Comparison of ENCODE assay signal across 9 mouse cellular contexts in genomic region chr14:104610378-104610777, GRCm38 (mm10).
DNase-seq lines count a peak whose midpoint lies in the region; ATAC-seq and TF ChIP-seq lines count a peak whose summit lies in the region.
"Had no signal": no experiment of that assay in that cellular context is flagged by ENCODE, and none has a peak within 500 bp of the region (broad histone marks: within the 10 kb centered on the region; RNA-seq: fewer than 3 reads in every experiment).

No protein-coding gene starts in this region.

- in situ Hi-C loops in Patski (cut with MboI; ENCODE audit: low pct_unique_long_range_greater_than_20kb): no loop called here

- intact Hi-C loops in left cerebral cortex, postnatal 14 days (cut with DNase I): no loop called here
- intact Hi-C loops in heart, postnatal 14 days (cut with DNase I): loop anchor here (5.0 kb wide), 1 partner anchor 573 kb away; no protein-coding TSS in a partner anchor

- CTCF ChIA-PET in Patski (lab: Charles Lee): no interaction called here

- peak; percentile 7 for DNase-seq in embryo, embryonic 10 days (ENCODE audit: low spot score)
- no peak for DNase-seq in embryo, embryonic 9.5 days (ENCODE audit: extremely low spot score)
- DNase-seq in left cerebral cortex, postnatal 14 days (ENCODE audit: low spot score in 2 of 2): peak; percentile 9 to 10
- DNase-seq in left cerebral cortex, adult 8-10 months (ENCODE audit: low spot score in 2 of 2): no peak
- no peak for DNase-seq in Patski (ENCODE audit: low read depth, low spot score)
- DNase-seq in heart, postnatal 14 days: peak; percentile 9 to 42
- DNase-seq in neural tube, embryonic 10.5 days (ENCODE audit: extremely low spot score, low spot score): no peak
- DNase-seq in urinary bladder, postnatal 10 days (ENCODE audit: low spot score): no peak

- peaks cover 25% of the 10 kb centered on the region for H3K27me3 ChIP-seq in Patski
- H3K27me3 ChIP-seq: midbrain, embryonic 12.5 days had no signal

- POLR2A ChIA-PET in Patski (lab: Charles Lee): no interaction called here

- ATAC-seq in Patski: no peak

- TF ChIP-seq CTCF in Patski (IDR thresholded peaks at IDR 0.05): peak; percentile 40

Comparison
In these comparisons a context has a peak if more than half of its experiments do, and no peak if none do; other contexts are left out.
1. DNase-seq: peak in embryo, embryonic 10 days (single experiment), left cerebral cortex, postnatal 14 days (2 of 2) and heart, postnatal 14 days (2 of 2); none in embryo, embryonic 9.5 days (single experiment), left cerebral cortex, adult 8-10 months (0 of 2), Patski (single experiment), neural tube, embryonic 10.5 days (single experiment) and urinary bladder, postnatal 10 days (single experiment).